Mouse (Mus musculus) adrenal gland, adult 8-10 months (tissue): ENCODE results near the gene Sf3a3. TPM values are rescaled to one million over a fixed set of nuclear protein-coding genes. Genes with fewer than 3 reads are reported as not detected.

Experiments used
- DNase-seq: peaks from one replicate; pipeline ENCODE4 v3.0.0; 2022
- total RNA-seq, 4 experiments: library from RNA; stranded (reverse); gene quantifications; 2 replicates each; pipeline ENCODE4 v1.2.4; 2022

Gene Sf3a3
- total RNA-seq, 4 experiments from 2014 or later, result 33.5 to 42.5 (median 37.2) TPM

DNA sequence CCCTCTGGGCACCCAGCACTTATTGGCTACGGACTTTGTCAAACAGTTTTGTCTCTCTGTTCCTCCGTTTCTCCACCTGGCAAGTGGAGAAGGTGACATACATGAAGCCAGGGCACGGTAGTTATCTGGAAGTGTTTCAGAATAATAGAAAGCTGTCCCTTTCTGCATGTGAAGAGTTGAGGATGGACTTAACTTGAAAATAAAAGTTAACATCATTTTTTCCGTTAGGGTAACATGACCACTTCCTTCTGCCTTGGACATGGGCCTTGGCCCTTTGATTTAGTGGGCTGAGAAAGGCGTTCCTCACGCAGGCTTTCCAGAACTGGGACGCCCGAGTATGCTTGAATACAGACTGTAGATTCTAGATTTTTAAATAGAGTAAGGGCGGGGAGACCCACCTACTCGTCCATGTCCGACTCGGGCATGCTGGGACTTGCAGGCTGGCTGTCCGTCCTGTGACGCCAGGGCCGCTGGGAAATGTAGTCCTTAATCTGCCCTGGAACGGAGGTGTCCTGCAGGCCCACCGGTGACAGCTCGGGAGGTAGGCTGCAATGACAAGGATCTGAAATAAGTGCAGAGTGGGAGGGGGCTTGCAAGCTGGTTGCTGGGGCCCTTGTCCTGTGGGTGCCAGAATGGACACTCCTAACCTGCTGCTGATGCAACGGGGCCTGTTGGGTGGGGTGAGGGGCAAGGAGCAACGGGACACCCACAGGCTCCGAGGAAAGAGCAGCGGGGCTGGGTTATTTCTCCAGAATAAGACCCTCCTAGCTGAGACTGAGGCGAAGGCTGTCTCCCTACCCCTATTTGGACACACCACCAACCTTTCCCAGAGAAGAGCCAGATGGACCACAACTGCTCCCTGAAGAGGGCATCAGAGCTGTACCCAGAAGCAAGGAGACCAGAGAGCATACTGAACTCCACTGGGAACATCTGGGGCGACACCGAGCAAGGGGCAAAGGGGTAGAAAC is 27.1 kb downstream of the Sf3a3 start, which contains the start of gene Inpp5b:
Gene Inpp5b, plus strand, starts transcription at position 475 of the 968 bp plus-strand sequence.
- peak; percentile 75 for DNase-seq

DNA sequence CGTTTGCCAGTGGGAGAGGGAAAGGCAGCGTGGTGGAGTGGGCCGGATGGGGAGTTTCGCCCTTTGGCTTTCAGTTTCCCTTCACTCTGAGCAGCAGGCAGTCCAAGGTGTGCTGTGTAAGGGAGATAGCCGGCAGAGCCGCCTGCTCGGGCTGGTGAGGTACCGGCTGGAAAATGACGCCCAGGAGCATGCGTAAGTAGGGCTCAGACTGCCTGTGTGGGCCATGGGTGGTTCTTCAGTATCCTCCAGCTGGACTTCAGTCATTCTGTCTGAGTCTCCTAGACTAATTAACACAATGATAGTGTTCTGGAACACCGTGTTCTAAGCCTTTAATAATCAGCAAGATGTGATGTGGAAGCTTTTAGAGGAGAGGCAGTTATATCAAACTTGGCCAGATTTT is 28.3 kb downstream of the Sf3a3 start:
- DNase-seq, result no peak

DNA sequence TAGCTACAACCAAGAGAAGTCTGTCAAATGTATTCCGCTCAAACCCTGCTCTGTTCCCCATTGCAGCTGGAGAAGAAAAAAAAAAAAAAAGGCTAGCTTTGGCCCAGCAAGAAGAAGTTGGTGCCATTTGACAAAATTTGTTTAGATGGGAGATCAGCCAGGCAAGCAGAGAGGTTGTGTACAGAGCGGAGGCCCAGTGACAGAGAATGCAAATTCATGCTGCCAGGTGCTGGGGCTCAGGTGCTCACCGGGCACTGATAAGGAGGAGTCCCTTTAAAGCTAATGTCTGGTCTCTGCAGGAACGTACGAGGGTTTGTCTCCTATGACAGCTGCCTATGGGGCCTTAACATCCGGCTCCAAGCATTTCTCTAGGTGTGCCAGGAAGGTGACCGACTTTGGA is 32.0 kb downstream of the Sf3a3 start:
- DNase-seq, result no peak

DNA sequence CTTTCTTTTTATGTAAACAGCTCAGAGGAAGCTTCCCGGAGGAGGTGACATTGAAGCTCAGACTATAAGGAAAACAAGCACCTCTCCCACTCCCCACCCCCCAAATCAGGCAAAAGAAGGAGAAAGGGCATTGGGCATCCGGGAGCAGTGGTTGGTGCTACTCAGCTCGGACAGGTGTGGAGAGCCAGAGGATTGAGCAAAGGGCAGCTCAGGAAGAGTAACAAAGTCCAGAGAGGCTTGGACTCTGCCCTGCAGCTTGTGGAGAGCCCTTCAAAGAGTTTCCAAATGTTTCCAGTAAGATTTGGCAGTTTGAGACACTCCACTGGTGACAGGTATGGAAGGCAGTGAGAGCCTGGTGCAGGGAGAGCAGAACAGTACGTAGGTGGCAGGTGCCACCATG is 33.3 kb downstream of the Sf3a3 start:
- no peak for DNase-seq

DNA sequence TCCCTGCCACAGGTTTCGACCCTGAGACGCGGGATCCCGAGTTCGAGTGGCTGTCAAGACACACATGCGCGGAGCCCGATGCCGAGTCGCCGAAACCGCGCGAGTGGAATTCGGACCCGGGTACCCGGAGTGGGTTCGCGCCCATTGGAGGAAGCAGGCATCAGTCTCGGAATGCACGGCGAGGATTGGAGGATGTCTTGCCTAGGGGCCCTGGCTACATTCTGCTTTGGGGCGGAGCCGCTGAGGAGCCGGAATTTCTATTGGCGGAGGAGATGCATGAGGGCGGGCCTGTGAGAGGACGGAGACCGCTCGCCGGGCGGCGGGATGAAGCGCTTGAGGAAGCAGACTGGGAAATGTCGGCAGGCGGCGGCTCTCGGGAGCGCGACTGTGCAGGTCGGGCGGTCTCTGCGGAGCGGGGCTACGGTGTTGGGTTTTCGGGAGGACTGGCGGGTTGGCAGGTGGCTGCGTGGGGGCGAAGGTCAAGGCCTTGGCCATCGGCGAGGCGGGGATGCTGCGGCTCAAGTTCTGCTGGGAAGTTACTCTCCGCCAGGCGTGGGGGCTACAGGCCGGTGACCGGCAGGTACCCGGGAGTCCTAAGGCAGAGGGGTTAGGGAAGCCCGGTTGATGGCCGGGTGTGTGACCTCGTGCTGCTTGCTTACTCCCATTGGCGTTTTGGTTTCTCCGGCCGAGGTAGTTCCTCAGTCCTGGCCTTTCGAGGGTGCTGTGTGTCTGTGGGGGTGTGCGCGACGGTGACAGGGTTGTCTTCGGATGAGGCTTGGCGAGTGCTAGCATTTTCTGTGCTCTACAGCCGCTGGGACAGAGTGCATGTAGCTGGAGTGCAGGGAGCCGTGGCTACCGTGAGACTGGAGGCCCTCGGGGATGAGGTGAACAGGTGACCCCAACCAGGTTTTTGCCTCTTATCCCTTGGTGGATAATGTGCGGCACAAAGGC is 37.0 kb downstream of the Sf3a3 start:
- DNase-seq, result peak; percentile 98

DNA sequence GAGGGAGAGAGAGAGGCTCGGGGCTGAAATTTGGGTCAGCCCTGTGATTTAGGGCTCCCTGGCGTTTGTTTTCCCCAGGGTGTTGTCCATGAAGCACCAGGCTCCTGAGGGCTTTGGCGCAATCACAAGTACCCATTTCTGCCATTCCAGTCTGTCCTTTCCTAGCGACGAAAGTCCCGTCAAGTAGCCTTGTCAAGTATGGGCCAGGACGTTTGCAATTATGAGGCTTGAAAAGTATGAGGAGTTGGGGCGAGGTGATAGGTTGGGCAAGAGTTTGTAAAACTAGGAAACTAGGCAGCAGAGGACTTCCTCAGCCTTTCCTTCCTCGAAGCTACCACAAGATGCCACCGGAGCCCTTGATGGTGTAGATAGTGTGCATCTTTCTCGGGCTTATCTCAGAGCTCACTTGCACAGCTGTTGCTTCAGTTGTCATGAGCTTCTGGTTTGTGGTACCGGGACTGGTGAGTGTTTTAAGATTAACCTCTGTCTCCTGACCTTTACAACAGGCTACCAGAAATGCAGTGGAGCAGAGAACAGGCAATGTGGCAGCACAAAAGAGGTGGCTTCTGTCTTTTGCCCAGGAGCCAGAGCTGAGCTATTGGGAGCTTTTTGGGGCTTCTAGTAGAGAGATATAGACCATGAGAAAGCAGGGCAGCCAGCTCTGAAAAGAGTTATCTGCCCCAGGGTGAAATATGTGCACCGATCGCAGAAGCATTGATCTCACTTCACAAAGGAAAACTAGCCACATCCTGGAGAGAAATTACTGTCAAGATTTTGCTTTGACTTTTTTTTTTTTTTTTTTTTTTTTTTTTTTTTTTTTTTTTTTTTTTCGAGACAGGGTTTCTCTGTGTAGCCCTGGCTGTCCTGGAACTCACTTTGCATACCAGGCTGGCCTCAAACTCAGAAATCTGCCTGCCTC is 38.0 kb downstream of the Sf3a3 start:
- DNase-seq, result no peak

DNA sequence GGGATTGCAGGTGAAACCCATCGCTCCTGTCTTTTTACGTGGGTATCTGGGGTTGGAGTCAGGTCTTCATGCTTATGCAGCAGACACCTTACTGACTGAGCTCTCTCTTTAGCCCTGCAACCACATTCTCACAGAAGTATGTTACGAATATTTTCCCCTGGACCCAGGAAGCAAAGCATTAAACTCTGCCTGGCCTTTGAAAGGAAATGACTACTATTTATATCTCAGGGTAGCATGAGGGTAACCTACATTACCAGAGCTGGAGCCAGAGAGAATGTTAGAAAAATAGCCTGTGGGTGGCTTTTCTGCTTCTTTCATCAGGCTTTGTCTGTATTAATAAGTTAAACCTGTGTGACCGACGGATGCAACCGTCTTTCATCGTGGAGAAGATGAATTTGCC is 41.0 kb downstream of the Sf3a3 start:
- no peak for DNase-seq

DNA sequence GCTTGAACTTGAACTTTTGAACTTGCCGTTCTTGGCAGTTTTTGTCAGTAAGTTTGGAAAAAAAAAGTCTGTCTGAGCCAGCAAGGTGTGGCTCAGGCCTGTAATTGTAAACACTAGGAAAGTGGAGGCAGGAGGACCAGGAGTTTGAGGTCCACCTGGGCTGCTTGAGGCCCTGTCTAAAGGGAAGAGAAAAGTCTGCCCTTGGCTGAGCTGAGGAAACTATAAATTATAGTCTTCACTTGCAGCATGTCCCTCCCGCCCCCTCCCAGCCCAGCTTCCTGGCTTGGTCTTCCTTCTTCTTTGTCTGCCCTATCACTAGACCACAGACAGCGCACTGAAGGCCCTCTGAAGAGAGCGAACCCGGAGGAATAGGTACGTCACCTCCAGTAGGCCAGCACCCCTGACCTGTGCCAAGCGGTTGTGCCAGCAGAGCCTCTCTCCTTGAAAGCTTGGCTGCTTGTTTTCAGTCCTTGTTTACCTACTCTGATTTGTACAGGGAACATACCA is 44.8 kb downstream of the Sf3a3 start:
- peak; percentile 46 for DNase-seq

DNA sequence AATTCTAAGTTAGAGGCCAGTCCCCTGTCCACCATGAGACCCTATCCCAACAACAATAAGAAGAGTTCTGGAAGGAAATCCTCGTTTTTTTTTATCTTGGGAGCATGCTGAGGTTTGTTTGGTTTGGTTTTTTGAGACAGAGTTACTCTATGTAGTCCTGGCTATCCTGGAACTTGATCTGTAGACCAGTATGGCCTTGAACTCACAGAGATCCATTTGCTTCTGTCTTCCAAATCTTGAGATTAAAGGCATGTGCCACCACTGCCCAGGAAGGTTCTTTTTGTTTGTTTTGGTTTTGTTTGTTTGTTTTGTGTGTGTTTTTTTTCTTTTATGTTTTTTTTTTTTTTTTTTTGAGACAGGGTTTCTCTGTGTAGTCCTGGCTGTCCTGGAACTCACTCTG is 46.6 kb downstream of the Sf3a3 start:
- no peak for DNase-seq

DNA sequence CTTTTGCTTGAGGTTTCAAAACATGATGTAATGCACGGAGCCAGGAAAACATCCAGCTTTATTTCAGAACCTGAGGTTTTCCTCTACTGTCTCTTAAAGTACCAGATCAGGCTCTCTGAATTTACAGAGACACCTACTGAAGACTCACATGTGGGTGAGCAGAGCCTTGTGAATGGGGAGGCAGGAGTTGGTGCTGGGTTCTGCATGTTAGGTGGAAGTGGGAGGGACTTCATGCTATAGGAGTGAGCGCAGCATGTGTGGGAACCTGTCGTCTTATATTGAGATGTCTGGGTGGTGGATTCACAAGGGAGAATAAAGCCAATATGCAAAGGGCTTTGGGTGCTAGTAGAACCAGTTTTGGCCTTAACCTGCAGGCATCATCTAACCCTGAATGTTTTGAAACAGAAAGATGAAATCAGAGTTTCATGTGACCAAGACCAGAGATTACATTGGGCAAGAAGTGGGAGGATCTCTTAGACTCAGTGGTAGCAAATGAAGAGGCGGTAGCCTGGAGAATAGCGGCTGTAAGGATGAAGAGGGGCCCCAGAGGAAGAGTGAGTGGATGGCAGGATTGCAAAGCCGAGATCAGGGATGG is 48.4 kb downstream of the Sf3a3 start:
- DNase-seq, result no peak

DNA sequence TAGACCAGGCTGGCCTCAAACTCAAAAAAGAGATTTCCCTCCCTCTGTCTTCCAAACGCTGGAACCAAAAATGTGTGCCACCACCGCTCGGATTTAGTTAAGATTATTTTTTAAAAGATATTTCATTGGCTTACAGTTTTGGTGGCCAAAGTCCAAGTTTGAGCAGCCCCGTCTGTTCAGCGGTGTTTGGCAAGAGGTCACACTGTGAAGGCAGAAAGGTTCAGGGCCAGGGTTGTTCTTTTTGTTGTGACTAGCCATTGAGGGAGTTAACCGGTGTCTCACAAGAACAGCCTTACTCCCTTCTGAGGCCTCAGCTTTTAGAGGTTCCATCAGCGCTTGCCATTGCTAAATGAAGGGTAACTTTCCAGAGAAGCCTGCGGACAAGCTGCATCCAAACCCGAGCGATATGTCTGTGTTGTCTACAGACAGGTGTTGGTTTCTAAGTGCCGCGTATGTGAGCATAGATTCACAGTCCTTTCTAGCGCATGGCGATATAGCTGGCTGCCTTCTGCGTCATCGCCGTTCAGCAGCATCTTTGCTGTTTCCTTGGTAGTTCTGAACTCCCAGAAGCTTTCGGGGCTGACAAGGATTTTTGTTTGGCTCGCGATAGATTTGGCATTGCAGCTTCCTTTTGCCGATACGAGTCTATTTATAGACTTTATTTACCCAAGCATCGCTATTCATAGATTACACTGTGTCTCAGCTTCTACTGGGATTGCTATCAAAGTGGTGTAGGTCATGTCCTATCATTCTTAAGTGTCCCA is 51.4 kb downstream of the Sf3a3 start:
- no peak for DNase-seq

DNA sequence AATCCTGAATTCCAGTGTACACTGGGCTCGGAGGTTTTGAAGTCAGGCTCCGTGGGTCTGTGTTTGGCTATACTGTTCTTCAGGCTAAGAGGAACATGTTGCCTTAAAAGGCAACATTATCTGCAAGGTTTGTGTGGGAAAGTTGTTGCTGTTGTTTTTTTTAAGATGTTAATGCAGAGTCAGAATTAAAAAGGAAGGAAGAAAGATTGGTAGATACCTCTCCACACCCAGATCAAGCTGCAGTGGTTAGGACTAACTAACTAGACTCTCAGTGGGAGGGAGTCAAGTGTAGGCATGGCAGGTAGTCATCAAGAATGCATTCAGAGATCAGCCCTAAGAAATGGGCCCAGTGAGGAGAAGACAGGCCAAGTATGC is 52.0 kb downstream of the Sf3a3 start:
- DNase-seq, result no peak

DNA sequence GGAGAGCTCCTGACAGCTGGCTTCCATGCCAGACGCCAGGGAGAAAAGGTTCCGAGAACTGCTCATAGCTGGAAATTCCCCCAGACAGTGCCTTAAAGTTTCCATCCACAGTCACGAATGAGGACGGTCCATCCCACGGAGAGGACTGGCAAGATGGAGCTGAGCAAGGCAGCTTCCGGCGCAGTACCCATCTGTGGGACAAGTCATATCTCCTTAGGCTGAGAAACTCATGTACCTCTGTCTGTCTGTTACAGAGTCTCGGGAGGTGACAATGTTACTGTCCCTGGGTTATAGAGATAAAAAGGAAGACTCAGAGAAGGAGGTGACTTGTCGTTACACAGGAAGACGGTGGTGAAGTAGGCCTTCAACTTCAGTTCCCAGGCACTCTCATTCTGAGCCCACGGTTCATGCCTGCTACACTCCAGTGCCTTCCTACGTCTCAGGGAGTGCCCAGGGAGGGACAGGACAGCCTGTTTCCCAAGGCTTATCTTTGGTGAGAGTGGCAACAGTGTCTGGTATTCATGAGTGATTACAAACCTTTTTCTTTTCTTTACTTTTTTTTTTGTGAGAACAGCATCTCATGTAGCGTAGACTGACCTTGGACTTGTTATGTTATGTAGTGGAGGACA is 54.5 kb downstream of the Sf3a3 start:
- no peak for DNase-seq

DNA sequence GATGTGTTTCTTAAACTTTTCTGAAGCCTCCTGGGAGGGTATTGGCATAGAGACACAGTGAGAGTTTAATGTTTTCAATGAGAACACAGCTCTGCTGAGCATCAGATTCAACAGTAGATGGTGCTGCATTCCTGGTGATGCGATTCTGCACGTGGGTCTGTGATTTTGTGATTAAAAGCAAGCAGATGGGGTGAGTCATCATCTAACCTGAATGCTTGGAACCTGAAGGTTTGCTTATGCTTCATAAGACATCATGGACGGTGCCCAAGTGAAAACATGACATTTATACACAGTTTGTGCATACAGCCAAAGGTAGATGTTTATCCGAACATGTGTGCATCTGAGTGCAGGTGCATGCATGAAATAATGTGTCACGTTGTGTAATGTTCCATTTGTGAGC is 56.0 kb downstream of the Sf3a3 start:
- no peak for DNase-seq

DNA sequence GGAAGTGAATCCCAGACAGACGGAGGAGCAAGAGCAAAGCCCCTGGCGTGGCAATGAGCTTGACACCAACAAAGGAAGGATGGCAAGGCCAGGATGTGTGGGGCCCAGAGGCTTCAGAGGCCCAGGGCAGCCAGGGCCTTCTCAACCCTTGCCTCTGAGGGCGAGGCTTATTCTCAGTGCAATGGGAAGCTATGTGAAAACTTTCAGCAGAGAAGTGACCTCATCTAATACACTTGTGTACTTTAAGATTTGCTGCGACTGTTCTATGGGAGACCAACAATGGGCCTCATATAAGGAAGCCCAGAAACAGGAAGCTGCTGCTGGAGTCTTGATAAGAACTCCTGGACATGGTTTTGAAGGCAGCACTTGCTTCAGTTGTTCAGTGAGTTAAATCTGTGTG is 57.5 kb downstream of the Sf3a3 start:
- no peak for DNase-seq

DNA sequence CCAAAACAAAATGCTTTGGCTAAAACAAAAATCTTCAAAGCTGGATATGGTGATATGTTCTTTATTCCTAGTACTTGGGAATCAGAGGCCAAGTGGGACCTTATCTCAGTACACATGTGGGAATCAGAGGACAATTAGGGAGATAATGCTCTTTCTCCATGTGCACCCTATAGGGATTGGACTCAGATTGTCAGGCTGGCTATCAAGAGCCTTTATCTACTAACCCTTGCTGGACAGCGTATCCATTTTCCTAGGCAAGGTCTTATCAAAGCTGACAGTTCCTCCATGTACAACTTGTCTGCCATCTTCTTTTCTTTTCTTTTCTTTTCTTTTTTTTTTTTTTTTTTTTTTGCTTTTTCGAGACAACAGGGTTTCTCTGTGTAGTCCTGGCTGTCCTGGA is 58.9 kb downstream of the Sf3a3 start:
- no peak for DNase-seq

DNA sequence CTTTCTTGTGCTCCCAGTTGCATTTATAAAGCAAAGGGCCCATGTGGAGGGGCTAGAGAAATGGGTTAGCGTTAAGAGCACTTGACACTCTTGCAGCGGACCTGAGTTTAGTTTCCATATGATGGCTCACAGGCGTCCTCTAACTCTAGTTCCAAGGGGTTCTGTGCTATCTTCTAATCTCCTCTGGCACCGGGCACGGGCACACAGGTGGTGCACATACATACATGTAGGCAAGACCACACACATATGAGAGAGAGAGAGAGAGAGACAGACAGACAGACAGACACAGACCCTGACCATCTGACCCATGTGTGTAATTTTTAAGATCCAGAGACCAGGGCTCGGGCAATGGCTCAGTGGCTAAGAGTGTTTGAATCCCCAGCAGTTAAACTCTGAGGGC is 59.4 kb downstream of the Sf3a3 start:
- no peak for DNase-seq

DNA sequence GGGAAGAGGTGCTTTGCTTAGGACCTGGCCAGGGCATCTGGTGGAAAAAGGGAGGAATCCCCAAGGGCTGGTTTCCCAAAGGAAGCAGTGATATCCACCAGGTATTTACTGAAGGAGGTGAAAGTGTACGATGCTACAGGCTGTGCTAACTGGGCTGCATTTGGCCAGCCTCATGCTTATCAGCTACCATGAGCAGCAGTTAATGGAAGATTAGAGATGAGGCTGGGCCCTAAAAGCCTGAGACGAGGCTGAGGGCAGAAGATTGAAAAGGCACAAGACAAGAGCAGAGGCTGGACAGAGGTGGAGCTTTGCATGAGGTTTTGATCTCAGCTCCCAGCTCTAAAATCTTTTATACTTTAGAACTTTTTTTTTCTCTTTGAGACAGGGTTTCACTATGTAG is 59.9 kb downstream of the Sf3a3 start:
- no peak for DNase-seq

DNA sequence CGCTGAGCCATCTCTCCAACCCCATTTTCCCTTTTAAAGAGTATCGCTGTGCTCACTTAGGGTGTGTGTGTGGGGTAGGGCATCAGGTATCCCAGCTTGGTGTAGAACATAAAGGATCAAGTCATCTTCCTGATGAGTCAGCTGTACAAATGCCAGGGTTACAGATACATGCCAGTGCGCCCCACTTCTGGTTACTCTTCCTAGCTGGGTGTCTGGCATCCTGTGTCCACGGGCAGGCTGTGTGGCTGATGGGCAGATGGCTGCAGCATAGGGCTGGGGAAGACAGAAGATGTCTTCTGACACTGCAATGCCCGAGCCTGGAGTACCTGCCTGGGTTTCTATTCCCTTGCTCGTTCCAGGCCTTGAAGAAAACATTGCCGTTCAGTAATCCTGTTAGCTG is 66.8 kb downstream of the Sf3a3 start:
- DNase-seq, result no peak
